Mouse (Mus musculus): Measurements from ENCODE around the gene Kcnc2.
"Not testable (repeated sequence)": the region's sequence is repeated elsewhere in the genome, so short reads cannot be mapped to it uniquely, and the experiment has no call there.

Kcnc2 gene

GRCm38 (mm10) chr10:112270887-112271802 is at the start of gene Kcnc2:
TSS of gene Kcnc2 (plus strand) at chr10:112271121.
- DNase-seq (ENCODE audit: low spot score in 2 of 2), result no peak

DNA sequence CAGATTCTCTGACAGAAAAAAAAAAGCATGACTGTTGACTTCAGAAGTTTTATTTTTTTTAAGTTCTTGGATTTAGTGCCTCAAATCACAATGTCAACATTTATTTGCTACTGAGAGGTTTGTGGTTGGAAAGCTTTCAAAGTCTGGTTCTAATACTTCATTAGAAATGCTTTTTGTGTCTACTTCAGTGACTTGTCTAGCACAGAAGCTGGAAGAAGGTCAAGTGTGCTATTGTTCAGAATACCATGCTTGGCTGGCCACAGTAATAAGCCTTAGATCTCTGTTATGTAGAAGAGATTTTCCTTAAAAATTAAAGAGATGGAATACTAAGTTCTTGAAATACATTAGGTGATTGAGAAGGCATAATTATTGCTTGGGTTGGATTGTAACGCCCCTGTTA is 43.8 kb upstream of the Kcnc2 start:
- DNase-seq (ENCODE audit: low spot score in 2 of 2), result no peak

GRCm38 (mm10) chr10:112229091-112229843 is 41.7 kb upstream of the Kcnc2 start:
- not testable (repeated sequence) for DNase-seq (ENCODE audit: low spot score in 2 of 2)

DNA sequence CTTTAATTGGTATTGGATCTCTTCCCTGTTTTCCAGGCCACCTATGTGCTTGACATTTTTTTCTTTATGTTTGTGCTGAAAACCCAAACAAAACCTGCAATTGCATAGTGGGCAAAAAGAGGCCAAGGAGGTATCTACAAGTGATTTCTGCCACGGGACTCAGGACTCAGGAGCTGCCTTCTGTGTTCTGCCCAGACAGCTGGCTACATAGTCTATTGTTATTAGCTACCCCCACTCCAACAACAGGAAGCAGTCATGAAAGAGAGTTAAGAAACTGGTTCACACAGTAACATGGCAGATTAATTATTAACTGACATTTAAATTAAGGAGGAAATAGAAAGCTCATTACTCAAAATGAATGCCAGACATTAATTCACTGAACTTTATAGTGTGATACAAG is 38.2 kb upstream of the Kcnc2 start:
- not testable (repeated sequence) for DNase-seq (ENCODE audit: low spot score in 2 of 2)

DNA sequence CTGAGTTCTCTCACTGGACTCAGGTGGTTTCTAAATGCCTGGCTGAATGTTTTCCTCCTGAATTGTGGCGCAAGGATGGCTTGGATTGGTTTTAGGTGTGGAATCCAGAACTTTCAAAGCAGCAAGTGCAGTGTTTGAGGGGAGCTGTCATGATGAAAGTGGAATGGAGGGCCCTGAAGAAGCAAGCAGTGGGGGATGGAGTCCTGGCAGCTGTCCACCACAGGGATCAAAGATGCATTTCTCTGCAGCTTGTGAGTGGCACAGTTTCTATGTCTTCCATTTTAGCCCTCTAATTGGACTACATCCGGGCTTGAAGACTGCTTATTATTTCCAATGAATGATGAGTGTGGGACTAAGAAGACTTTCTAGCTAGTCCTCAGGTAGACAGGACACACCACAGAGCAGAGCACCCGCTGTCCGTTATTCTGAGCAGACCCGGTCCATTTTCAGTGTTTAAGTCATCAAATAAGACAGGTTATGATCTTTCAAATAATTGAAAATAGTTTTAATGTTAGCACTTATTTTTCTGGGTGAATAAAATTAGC is 35.5 kb upstream of the Kcnc2 start:
- not testable (repeated sequence) for DNase-seq (ENCODE audit: low spot score in 2 of 2)

- no peak for DNase-seq (ENCODE audit: low spot score in 2 of 2)
These were observed 22.6 kb upstream of the Kcnc2 start for GRCm38 (mm10) chr10:112248273-112248672.

GRCm38 (mm10) chr10:112263467-112263866 is 7.5 kb upstream of the Kcnc2 start:
- DNase-seq (ENCODE audit: low spot score in 2 of 2), result peak in 1 of 2 experiments; percentile 47

- no peak for DNase-seq (ENCODE audit: low spot score in 2 of 2)
These were observed 1.4 kb upstream of the Kcnc2 start for GRCm38 (mm10) chr10:112269481-112269880.

- DNase-seq (ENCODE audit: low spot score in 2 of 2), result peak in 1 of 2 experiments; percentile 22
These were observed 761 bp upstream of the Kcnc2 start for GRCm38 (mm10) chr10:112269939-112270781.

GRCm38 (mm10) chr10:112271803-112272165 is 863 bp downstream of the Kcnc2 start:
- DNase-seq (ENCODE audit: low spot score in 2 of 2), result no peak

DNA sequence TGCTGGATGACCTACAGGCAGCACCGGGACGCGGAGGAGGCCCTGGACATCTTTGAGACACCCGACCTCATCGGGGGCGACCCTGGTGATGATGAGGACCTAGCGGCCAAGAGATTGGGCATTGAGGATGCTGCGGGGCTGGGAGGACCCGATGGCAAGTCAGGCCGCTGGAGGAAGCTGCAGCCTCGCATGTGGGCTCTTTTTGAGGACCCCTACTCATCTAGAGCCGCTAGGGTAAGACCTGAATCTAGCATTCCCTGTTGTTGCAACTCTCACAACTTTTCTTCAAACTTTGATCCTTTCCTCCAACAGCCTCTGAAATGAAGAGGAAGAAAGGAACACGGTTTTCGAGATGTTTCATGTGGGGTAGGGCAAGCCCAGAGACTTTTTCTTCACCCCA is 1.2 kb downstream of the Kcnc2 start:
- DNase-seq (ENCODE audit: low spot score in 2 of 2), result no peak

DNA sequence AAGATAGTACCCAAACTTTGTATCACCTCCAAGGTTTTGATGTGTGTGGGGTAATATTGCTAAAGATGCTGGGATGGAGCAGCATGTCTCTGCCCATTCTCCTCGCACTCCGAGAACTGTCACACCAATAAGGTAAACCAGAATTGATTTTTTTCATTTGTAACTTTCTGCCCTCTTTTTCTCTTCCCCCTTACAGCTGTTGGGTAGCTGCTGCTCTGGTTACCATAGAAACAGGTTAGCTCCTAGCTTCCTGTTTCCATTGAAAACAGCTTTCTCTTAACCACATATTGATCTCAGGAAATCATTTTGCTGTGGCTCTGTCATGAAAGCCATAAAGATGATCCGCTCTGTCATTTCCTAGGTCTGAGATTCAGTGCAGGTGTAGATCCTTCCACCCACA is 7.1 kb downstream of the Kcnc2 start:
- DNase-seq (ENCODE audit: low spot score in 2 of 2), result no peak

DNA sequence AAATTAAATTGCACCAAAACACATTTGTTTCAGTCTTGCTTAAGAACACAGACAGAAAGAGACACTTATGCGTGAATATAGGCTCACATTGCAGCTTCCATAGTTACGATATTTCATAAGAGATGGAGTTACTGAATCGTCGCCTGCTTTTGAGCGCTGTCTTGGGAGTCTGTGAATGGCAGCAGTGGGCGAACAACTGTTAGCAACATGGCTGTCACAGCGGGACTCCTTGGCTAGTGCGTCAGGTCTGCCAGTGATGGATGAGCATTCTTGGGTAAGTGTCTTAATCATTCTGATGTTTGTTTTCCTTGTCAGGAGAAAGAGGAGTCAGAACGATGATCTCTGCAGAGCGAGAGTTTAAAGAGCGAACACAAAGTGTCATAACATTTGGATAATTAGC is 44.2 kb downstream of the Kcnc2 start:
- peak in 1 of 2 experiments; percentile 21 for DNase-seq (ENCODE audit: low spot score in 2 of 2)

- DNase-seq (ENCODE audit: low spot score in 2 of 2), result no peak
These were observed 46.9 kb downstream of the Kcnc2 start for GRCm38 (mm10) chr10:112317783-112318182.

- DNase-seq (ENCODE audit: low spot score in 2 of 2), result no peak
These were observed 86.9 kb downstream of the Kcnc2 start for GRCm38 (mm10) chr10:112357669-112358362.

DNA sequence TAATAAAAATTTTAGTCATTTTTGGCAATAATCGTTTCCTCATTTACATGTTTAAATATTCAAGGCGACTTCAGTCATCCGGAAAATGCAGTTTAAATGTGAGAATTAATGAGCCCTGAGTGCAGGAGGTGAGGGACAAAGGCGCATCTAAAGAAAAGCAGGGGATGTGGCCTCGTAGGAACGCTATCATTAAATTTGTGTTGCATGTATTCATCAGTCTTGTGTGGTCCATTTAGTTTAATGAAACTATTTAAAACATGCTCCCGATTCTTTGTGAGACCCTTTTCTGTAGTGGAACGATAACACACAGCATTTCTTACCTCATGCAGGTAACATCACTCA is 87.4 kb downstream of the Kcnc2 start:
- DNase-seq (ENCODE audit: low spot score in 2 of 2), result no peak

DNA sequence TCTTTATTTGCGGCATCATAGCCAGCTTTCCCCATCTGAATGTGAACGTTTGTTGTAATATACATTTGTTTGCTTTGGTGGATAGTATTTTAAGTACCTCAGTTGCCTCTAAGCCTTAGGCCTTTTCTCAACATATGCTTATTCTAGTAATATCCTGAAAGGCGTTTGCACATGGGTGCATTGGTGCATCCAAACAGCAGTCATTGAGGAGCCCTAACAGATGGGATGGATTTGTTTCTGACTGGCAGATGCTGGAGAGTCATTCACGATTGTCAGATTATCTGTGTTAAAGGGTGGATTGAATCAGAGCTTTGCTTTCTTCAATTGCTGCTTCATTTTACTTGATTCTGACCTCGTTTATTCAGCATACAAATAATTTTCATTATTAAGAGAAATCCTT is 89.8 kb downstream of the Kcnc2 start:
- DNase-seq (ENCODE audit: low spot score in 2 of 2), result no peak

DNA sequence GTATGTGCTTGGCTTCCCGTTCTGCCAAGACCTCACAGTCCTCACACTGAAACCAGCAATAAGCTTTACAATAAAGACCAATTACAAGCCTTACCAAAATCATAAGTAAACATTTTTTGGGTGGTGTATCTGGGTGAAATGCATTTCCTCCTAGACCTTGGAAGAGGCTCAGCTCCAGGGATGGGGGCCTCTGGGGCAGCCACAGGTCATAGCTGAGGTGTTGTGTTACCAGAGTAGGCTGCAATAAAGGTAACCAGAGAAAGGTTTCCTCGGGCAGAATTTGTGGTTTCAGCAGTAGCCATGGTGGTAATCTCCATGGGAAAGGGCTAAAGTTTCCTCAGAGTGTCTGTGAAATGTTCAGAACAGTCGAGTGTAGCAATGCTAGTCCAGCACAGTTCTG is 97.4 kb downstream of the Kcnc2 start:
- DNase-seq (ENCODE audit: low spot score in 2 of 2), result no peak

DNA sequence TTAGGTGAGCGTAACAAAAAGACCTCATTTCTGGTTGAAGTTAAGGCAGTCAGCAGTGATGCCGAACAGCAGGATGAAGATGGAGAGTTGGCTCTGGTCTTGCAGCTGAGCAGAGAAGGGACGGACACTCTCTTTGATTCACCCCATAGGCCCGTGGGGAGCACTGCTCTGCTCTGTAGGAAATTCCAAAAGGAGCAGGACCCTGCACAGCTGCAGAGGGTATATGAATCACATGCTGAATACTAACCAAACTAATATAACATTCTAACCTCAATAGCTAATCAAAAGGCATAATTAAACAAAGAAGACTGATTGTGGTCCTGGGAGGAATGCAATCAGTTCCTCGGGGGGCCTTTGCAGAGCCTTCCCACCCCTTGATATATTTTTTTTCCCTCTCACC is 106.2 kb downstream of the Kcnc2 start:
- no peak for DNase-seq (ENCODE audit: low spot score in 2 of 2)

DNA sequence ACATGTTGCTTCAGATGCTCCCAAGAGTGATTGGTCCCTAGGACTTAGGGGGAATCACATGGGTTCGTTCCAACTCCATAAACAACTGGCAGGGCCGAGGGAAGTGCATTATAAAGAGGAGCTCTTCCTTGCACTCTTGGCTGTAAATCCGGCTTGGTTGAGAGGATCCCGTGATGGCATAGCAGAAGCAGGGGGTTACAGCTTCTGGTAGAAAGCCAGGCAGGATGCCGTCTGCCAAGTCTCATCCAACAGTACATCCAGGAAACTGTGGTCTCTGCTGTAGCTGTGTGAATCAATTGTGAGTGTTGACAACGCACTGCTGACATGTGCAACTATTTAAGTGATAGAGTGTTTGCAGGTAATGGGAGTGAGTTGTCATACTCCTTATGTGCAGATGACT is 107.5 kb downstream of the Kcnc2 start:
- no peak for DNase-seq (ENCODE audit: low spot score in 2 of 2)

DNA sequence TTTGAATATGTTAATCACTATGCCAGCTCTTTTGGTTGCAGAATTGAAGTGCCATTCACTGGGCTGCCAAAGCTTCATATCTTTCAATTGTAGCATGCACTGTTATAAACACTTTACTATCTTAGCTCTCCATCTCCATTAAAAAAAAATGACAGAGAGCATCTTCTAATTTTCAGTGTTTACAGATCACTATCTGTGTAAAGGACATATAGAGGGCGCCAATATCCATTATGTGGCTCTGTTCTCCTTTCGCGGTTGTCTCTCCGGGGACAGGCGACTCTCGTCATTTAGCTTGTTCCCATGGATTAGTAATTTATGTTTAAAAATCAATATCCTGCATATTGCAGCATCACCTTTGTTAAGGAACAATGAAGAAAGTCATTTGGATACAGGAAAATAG is 109.7 kb downstream of the Kcnc2 start:
- DNase-seq (ENCODE audit: low spot score in 2 of 2), result no peak
